Mouse (Mus musculus) brain, embryonic 14.5 days (tissue): Measurements from ENCODE around the gene Epc2.

Experiments
- CTCF ChIP-seq: fragments of 200-500 bp; IDR thresholded peaks from 2 replicates; pipeline ENCODE4 v1.5.1; 2012; ENCODE audit warnings: inconsistent platforms, mild to moderate bottlenecking, moderate library complexity, borderline replicate concordance; ENCODE audit not compliant: insufficient read depth, insufficient read length; ENCODE audit errors: extremely low read depth
- POLR2A ChIP-seq: fragments of 200-500 bp; IDR thresholded peaks from 2 replicates; pipeline ENCODE4 v1.6.1; 2012; ENCODE audit warnings: mild to moderate bottlenecking, inconsistent platforms, borderline replicate concordance; ENCODE audit not compliant: poor library complexity, insufficient read depth, insufficient read length, severe bottlenecking; ENCODE audit errors: extremely low read depth

DNA sequence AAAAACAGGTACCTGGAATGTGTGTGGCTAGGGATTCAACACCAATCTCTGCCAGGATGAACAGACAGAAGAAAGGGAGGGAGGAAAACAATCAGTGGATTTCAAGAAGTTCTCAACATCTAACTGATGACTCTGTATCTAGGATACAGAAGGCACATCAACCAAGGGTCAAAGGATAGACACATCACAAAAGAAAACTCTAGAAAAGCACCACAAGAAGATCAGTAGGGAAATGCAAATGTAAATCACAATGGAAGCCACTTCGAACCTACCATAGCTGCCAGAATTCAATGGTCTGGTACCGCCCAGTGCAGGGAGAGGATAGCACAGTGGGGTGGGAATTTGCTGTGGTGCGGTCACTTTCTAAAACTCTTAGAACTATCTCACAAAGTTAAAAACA, 122.0 kb downstream of the Epc2 start:
- no peak for TF ChIP-seq POLR2A
- no peak for TF ChIP-seq CTCF
